In genomic region chr2:153345071-153345453, GRCm38 (mm10) we compare ENCODE assay signal across 8 mouse cellular contexts. TPM values are rescaled to one million over a fixed set of nuclear protein-coding genes. Genes with fewer than 3 reads are reported as not detected.
DNase-seq lines count a peak whose midpoint lies in the region; ATAC-seq and TF ChIP-seq lines count a peak whose summit lies in the region.

No protein-coding gene starts in this region.

- WGBS in heart, embryonic 14.5 days = 7% methylated on average over 11 of the region's 11 CpGs
- 2% methylated on average over 11 of the region's 11 CpGs for WGBS in intestine, postnatal 0 days
- 4% methylated on average over 11 of the region's 11 CpGs for WGBS in neural tube, embryonic 15.5 days

- no peak for ATAC-seq in heart, embryonic 14.5 days (ENCODE audit: insufficient number of reproducible peaks, insufficient read depth, low FRiP score, low read depth)
- ATAC-seq in intestine, postnatal 0 days = peak; percentile 6; the same call in 1 of the 2 replicates
- no peak; the same call in 1 of the 2 replicates for ATAC-seq in neural tube, embryonic 15.5 days (ENCODE audit: low FRiP score)

- no peaks in the 10 kb centered on the region for H3K9me3 ChIP-seq in heart, embryonic 14.5 days (ENCODE audit: control insufficient read depth, low read length)
- no peaks in the 10 kb centered on the region for H3K9me3 ChIP-seq in intestine, postnatal 0 days (ENCODE audit: control insufficient read depth)
- no peaks in the 10 kb centered on the region for H3K9me3 ChIP-seq in neural tube, embryonic 15.5 days (replicated peaks)

- peaks cover 4 to 26% of the 10 kb centered on the region in 2 experiments for H3K4me1 ChIP-seq in heart, embryonic 14.5 days (ENCODE audit: control insufficient read depth in 2 of 2, insufficient read depth in 2 of 2, low read length in 2 of 2)
- 0 out of 2 replicates have a peak, but pooled peaks cover 9% of the 10 kb centered on the region for H3K4me1 ChIP-seq in intestine, postnatal 0 days (replicated peaks; ENCODE audit: control insufficient read depth, insufficient read depth, low read length)
- peaks cover 32% of the 10 kb centered on the region for H3K4me1 ChIP-seq in neural tube, embryonic 15.5 days

- no peak for DNase-seq in heart, adult 18-20 months
- DNase-seq in thymus, postnatal 25 days = peak; percentile 28
- no peak for DNase-seq in thymus, postnatal 36 days
- DNase-seq in yolk sac, embryonic 10.5 days (ENCODE audit: low spot score) = no peak
- DNase-seq in cerebellum, postnatal 10 days = no peak

- peak overlapping the region; percentile 77 to 86 for H3K4me3 ChIP-seq in heart, embryonic 14.5 days (ENCODE audit: control insufficient read depth in 1 of 2, insufficient read depth in 1 of 2, low read depth in 1 of 2, low read length in 2 of 2)
- peak overlapping the region; percentile 97 for H3K4me3 ChIP-seq in intestine, postnatal 0 days (ENCODE audit: low read depth, low read length)
- H3K4me3 ChIP-seq in neural tube, embryonic 15.5 days (replicated peaks) = peak overlapping the region; percentile 86

- H3K36me3 ChIP-seq in heart, embryonic 14.5 days (ENCODE audit: control insufficient read depth, insufficient read depth, low read length) = peaks cover 13% of the 10 kb centered on the region
- H3K36me3 ChIP-seq in intestine, postnatal 0 days (ENCODE audit: control insufficient read depth, insufficient read depth) = no peaks in the 10 kb centered on the region
- H3K36me3 ChIP-seq in neural tube, embryonic 15.5 days = no peaks in the 10 kb centered on the region

- H3K4me2 ChIP-seq in heart, embryonic 14.5 days (ENCODE audit: low read length) = peak overlapping the region; percentile 68
- peak overlapping the region; percentile 85 for H3K4me2 ChIP-seq in intestine, postnatal 0 days (replicated peaks; ENCODE audit: low read depth)
- peak overlapping the region; percentile 58 for H3K4me2 ChIP-seq in neural tube, embryonic 15.5 days

- peak overlapping the region; percentile 82 for H3K9ac ChIP-seq in heart, embryonic 14.5 days (ENCODE audit: low read length)
- peak overlapping the region; percentile 45 for H3K9ac ChIP-seq in intestine, postnatal 0 days (ENCODE audit: low read depth, low read length)
- peak overlapping the region; percentile 54 for H3K9ac ChIP-seq in neural tube, embryonic 15.5 days (replicated peaks)

- no peak for TF ChIP-seq CTCF in intestine, postnatal 0 days (IDR thresholded peaks at IDR 0.05; ENCODE audit: low read depth)

- no peaks in the 10 kb centered on the region for H3K27me3 ChIP-seq in heart, embryonic 14.5 days (ENCODE audit: control insufficient read depth, insufficient read depth, low read length)
- H3K27me3 ChIP-seq in intestine, postnatal 0 days (replicated peaks; ENCODE audit: control insufficient read depth, insufficient read depth, low read length) = no peaks in the 10 kb centered on the region
- H3K27me3 ChIP-seq in neural tube, embryonic 15.5 days (replicated peaks) = no peaks in the 10 kb centered on the region

- peak overlapping the region; percentile 81 to 100 for H3K27ac ChIP-seq in heart, embryonic 14.5 days (replicated peaks in 1 of 2; ENCODE audit: control insufficient read depth in 1 of 2, insufficient read depth in 1 of 2, low read depth in 2 of 2, low read length in 2 of 2)
- peak overlapping the region; percentile 98 for H3K27ac ChIP-seq in intestine, postnatal 0 days (ENCODE audit: low read depth, low read length)
- H3K27ac ChIP-seq in neural tube, embryonic 15.5 days (replicated peaks) = peak overlapping the region; percentile 98

RNA-seq across cellular contexts. Expression of gene Asxl1, which starts 0.6 kb away (rescaled TPM):
- 14.0 and 17.0 TPM in 2 replicates for polyA plus RNA-seq in heart, embryonic 14.5 days (2014; fragmentation: Nextera tagmentation; extraction: Ambion mirVana)
- total RNA-seq in heart, adult 18-20 months (2021) = 10 to 100 TPM; 17.1 to 17.3 TPM
- polyA plus RNA-seq in intestine, postnatal 0 days (2015; fragmentation: Nextera tagmentation; extraction: Ambion mirVana) = 6.7 and 7.4 TPM in 2 replicates
- polyA plus RNA-seq in neural tube, embryonic 15.5 days (2015; fragmentation: Nextera tagmentation; extraction: Ambion mirVana) = 10.2 and 10.6 TPM in 2 replicates

RNA-seq across cellular contexts. Expression of gene Kif3b, which starts 53.8 kb away (rescaled TPM):
- 3.8 and 4.5 TPM in 2 replicates for polyA plus RNA-seq in heart, embryonic 14.5 days (2014; fragmentation: Nextera tagmentation; extraction: Ambion mirVana)
- 1 to 10 TPM; 7.6 to 8.1 TPM for total RNA-seq in heart, adult 18-20 months (2021)
- polyA plus RNA-seq in intestine, postnatal 0 days (2015; fragmentation: Nextera tagmentation; extraction: Ambion mirVana) = 8.1 and 8.2 TPM in 2 replicates
- polyA plus RNA-seq in neural tube, embryonic 15.5 days (2015; fragmentation: Nextera tagmentation; extraction: Ambion mirVana) = 18.1 and 21.9 TPM in 2 replicates
